Comparison of ENCODE assay signal across 8 mouse cellular contexts in the genomic region with DNA sequence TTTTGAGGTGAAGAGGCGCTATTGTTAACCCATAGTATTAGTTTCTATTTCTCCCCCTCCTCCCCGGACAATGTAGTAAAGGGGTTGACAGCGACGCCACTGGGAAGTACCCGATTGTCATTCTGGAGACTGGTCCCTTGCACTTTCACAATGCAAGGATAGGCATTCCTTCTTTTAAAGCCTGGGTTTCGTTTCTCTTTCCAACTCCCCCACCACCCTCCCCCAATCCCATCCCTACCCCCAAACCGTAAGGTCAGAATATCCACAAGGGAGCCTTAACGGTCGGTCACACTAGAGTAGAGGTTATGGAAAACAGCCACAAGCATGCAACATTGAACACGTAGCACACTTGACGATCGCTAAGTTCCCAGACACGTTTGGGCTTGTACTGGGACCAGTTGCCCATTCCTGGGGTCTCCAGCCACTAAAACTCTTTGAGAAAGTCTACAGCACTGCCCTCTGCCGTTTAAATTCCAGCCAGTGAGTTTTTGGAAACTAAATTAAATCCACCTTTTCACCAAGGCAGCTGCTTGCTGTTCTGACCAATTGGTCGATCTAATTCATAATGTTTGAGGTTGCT. TPM values are rescaled to one million over a fixed set of nuclear protein-coding genes. Genes with fewer than 3 reads are reported as not detected.
DNase-seq lines count a peak whose midpoint lies in the region; ATAC-seq lines count a peak whose summit lies in the region.

A gene (minus strand): TSS at position 426 of the 580 bp plus-strand sequence.

- DNase-seq in embryo, embryonic 10 days (ENCODE audit: low spot score): peak; percentile 75
- peak in 1 of 2 experiments; percentile 16 for DNase-seq in gastrocnemius, postnatal 36 days
- DNase-seq in left cerebral cortex, postnatal 4 days: peak; percentile 31
- peak; percentile 36 to 70 for DNase-seq in spleen, postnatal 4 days (ENCODE audit: low spot score in 2 of 2)

- H3K36me3 ChIP-seq in megakaryocyte, embryonic 14.5 days (replicated peaks; ENCODE audit: low read length): peaks cover 28% of the 10 kb centered on the region
- H3K36me3 ChIP-seq in midbrain, embryonic 12.5 days: peaks cover 28% of the 10 kb centered on the region

- peak within 1 kb of the TSS; percentile 91 for H3K4me2 ChIP-seq in midbrain, embryonic 12.5 days (replicated peaks)

- H3K9ac ChIP-seq in midbrain, embryonic 12.5 days (replicated peaks): peak within 1 kb of the TSS; percentile 95

- 1% methylated on average over 15 of the region's 15 CpGs for WGBS in midbrain, embryonic 12.5 days

- intact Hi-C loops in gastrocnemius, postnatal 36 days (cut with DNase I): loop anchor here (2.0 kb wide), 1 partner anchor 157 kb away; no protein-coding TSS in a partner anchor
- intact Hi-C loops in left cerebral cortex, postnatal 4 days (cut with DNase I): loop anchor here (5.0 kb wide), 2 partner anchors 36 to 156 kb away; no protein-coding TSS in a partner anchor

- no peaks in the 10 kb centered on the region for H3K9me3 ChIP-seq in megakaryocyte, embryonic 14.5 days
- H3K9me3 ChIP-seq in midbrain, embryonic 12.5 days: no peaks in the 10 kb centered on the region

- H3K27me3 ChIP-seq in megakaryocyte, embryonic 14.5 days (replicated peaks): peaks cover 10% of the 10 kb centered on the region
- H3K27me3 ChIP-seq in midbrain, embryonic 12.5 days: no peaks in the 10 kb centered on the region; the same call in 1 of the 2 replicates

- no peak for ATAC-seq in megakaryocyte, adult 5-6 weeks (ENCODE audit: poor library complexity, severe bottlenecking)
- ATAC-seq in inflammation-experienced regulatory T-cells, adult 6 months: peak; percentile 22
- peak; percentile 24; the same call in 1 of the 2 replicates for ATAC-seq in midbrain, embryonic 12.5 days (ENCODE audit: low FRiP score, low read depth)

- peak within 1 kb of the TSS; percentile 98 for H3K4me3 ChIP-seq in megakaryocyte, embryonic 14.5 days (replicated peaks)
- peak within 1 kb of the TSS; percentile 78 for H3K4me3 ChIP-seq in midbrain, embryonic 12.5 days

- peaks cover 36% of the 10 kb centered on the region for H3K4me1 ChIP-seq in megakaryocyte, embryonic 14.5 days
- H3K4me1 ChIP-seq in midbrain, embryonic 12.5 days: peaks cover 16% of the 10 kb centered on the region

- H3K27ac ChIP-seq in midbrain, embryonic 12.5 days (replicated peaks): peak within 1 kb of the TSS; percentile 87

RNA-seq across cellular contexts. Expression of the gene that starts here (rescaled TPM):
- 0.21 TPM in 1 of 2 replicates, not detected in the other for polyA plus RNA-seq in megakaryocyte, embryonic 14.5 days (2012; ENCODE audit: insufficient read depth, low replicate concordance)
- total RNA-seq in megakaryocyte, adult 5-6 weeks (2015): 0.58 and 1.2 TPM in 2 replicates
- total RNA-seq in megakaryocyte, adult 5-6 weeks (2017): 0.37 and 1.3 TPM in 2 replicates
- 10 to 100 TPM; 47.6 to 50.2 TPM for total RNA-seq in gastrocnemius, postnatal 36 days (2021)
- not detected for polyA plus RNA-seq in inflammation-experienced regulatory T-cells, adult 6 months (2017; shearing (Covaris generic))
- total RNA-seq in left cerebral cortex, postnatal 4 days (2021): 10 to 100 TPM; 36.7 to 38.6 TPM
- 4.8 and 6.7 TPM in 2 replicates for polyA plus RNA-seq in midbrain, embryonic 12.5 days (2016; fragmentation: Nextera tagmentation; extraction: Ambion mirVana)

Comparison
In these comparisons a context has a peak if more than half of its experiments do, and no peak if none do; other contexts are left out.
1. RNA of the gene that starts here (total RNA-seq): 47.6 to 50.2 TPM in gastrocnemius, postnatal 36 days and 36.7 to 38.6 TPM in left cerebral cortex, postnatal 4 days; 0.37 to 1.3 TPM in megakaryocyte, adult 5-6 weeks; every median in the first group is over 10 times any median in the second.
2. Peak in ATAC-seq in inflammation-experienced regulatory T-cells, adult 6 months; RNA of the gene not detected or under 1 TPM.